Mouse (Mus musculus) retina, adult 2 months (tissue): ENCODE measurements around the gene Fam216a.
"Not testable (repeated sequence)": the region's sequence is repeated elsewhere in the genome, so short reads cannot be mapped to it uniquely, and the experiment has no call there.

Experiments used
- DNase-seq: peaks from one replicate; pipeline ENCODE4 v3.0.0-alpha.2; 2012; ENCODE audit warnings: low read depth, low spot score

The Fam216a gene

GRCm38 (mm10) chr5:122372192-122372769 lies at the start of gene Fam216a:
Gene Fam216a, minus strand, starts transcription at chr5:122372364.
- DNase-seq = peak; percentile 99

- peak; percentile 9 for DNase-seq
Measured at GRCm38 (mm10) chr5:122421271-122422068, 49.3 kb upstream of the Fam216a start, which contains the start of gene Anapc7. Gene Anapc7, plus strand, starts transcription at chr5:122421693.

GRCm38 (mm10) chr5:122420676-122421075 lies 48.5 kb upstream of the Fam216a start:
- not testable (repeated sequence) for DNase-seq

- DNase-seq = no peak
Measured at GRCm38 (mm10) chr5:122415465-122415864, 43.3 kb upstream of the Fam216a start.

GRCm38 (mm10) chr5:122414351-122414750 lies 42.2 kb upstream of the Fam216a start:
- DNase-seq = no peak

- DNase-seq = no peak
Measured at GRCm38 (mm10) chr5:122412826-122413225, 40.7 kb upstream of the Fam216a start.

- no peak for DNase-seq
Measured at GRCm38 (mm10) chr5:122411892-122412291, 39.7 kb upstream of the Fam216a start.

- DNase-seq = no peak
Measured at GRCm38 (mm10) chr5:122409692-122410645, 37.8 kb upstream of the Fam216a start.

- no peak for DNase-seq
Measured at GRCm38 (mm10) chr5:122405537-122405936, 33.4 kb upstream of the Fam216a start.

- no peak for DNase-seq
Measured at GRCm38 (mm10) chr5:122403362-122403761, 31.2 kb upstream of the Fam216a start.

- DNase-seq = no peak
Measured at GRCm38 (mm10) chr5:122402772-122403171, 30.6 kb upstream of the Fam216a start.

- DNase-seq = no peak
Measured at GRCm38 (mm10) chr5:122402160-122402559, 30.0 kb upstream of the Fam216a start.

- no peak for DNase-seq
Measured at GRCm38 (mm10) chr5:122401303-122401640, 29.1 kb upstream of the Fam216a start.

GRCm38 (mm10) chr5:122400628-122401302 lies 28.6 kb upstream of the Fam216a start:
- DNase-seq = no peak

GRCm38 (mm10) chr5:122399871-122400270 lies 27.7 kb upstream of the Fam216a start:
- no peak for DNase-seq

- no peak for DNase-seq
Measured at GRCm38 (mm10) chr5:122397495-122397894, 25.3 kb upstream of the Fam216a start.

GRCm38 (mm10) chr5:122396791-122397190 lies 24.6 kb upstream of the Fam216a start:
- DNase-seq = no peak

- DNase-seq = peak; percentile 42
Measured at GRCm38 (mm10) chr5:122393887-122394286, 21.7 kb upstream of the Fam216a start.

GRCm38 (mm10) chr5:122392227-122393004 lies 20.3 kb upstream of the Fam216a start:
- no peak for DNase-seq

GRCm38 (mm10) chr5:122391786-122392180 lies 19.6 kb upstream of the Fam216a start, which contains the start of gene Arpc3:
Gene Arpc3, plus strand, starts transcription at chr5:122391878.
- peak; percentile 74 for DNase-seq
